Mouse (Mus musculus) megakaryocyte, embryonic 14.5 days (primary cell): ENCODE results near the gene Gata5. TPM values are rescaled to one million over a fixed set of nuclear protein-coding genes. Genes with fewer than 3 reads are reported as not detected.
A peak's percentile ranks its signal among the peaks of the same experiment; 100 is the strongest.

Experiments
- H3K27me3 ChIP-seq: replicated peaks from 2 replicates; pipeline ENCODE3; 2012; ENCODE audit warnings: inconsistent platforms
- H3K36me3 ChIP-seq: replicated peaks from 2 replicates; pipeline ENCODE3; 2012; ENCODE audit warnings: low read length, inconsistent platforms, mixed read lengths
- H3K4me1 ChIP-seq: 2 replicates; pipeline ENCODE4 v1.6.1; 2012; ENCODE audit warnings: inconsistent platforms
- H3K4me3 ChIP-seq: replicated peaks from 2 replicates; pipeline ENCODE3; 2012; ENCODE audit warnings: moderate library complexity, mild to moderate bottlenecking, inconsistent platforms
- H3K9me3 ChIP-seq: 2 replicates; pipeline ENCODE4 v1.6.1; 2012; ENCODE audit warnings: inconsistent platforms
- FLI1 ChIP-seq: IDR thresholded peaks from 2 replicates; pipeline ENCODE4 v1.6.1; 2012; ENCODE audit warnings: low read length, inconsistent platforms, mixed read lengths
- GATA1 ChIP-seq: IDR thresholded peaks from 3 replicates; pipeline ENCODE4 v1.6.1; 2012; ENCODE audit warnings: mixed read lengths, low read length, inconsistent platforms, borderline replicate concordance
- polyA plus RNA-seq: library from polyadenylated mRNA; stranded (reverse); fragments of >175 nt; gene quantifications from 2 replicates; pipeline ENCODE4 v1.2.3, GENCODE M21; 2012; ENCODE audit warnings: low replicate concordance; ENCODE audit not compliant: insufficient read depth

The Gata5 gene
- polyA plus RNA-seq, 1 experiment = not detected

DNA sequence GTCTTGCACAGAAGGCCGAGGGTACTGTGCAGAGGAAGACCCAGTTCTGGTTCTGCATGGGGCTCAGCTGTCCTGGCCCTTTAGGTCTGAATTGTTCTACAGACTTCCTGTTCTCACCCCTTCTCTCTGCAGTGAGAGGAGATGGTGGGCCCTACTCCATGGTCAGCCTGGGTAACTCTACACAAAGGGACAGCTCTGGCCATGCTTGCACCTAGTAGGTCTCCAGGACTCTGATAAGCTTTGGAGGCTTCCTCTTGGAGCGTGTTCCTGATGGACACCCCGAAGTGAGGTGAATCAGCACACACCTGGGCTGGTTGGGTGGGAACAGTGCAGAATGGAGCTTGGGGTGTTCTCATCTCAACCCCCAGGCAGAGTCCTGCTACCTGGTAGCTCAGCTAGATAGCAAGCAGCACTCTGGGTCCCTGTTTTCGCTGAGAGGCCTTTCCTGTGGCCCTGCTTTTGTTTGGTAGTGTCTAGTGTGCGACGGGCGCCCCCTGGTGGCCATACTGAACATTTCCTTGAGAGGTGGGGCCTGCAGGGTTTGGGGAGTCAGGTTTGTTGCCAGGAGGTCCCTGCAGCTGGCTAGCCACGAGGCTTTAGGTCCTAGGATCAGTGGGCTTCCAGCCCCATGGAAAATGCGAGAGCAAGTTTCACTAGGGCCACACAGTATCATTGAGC is 12.5 kb upstream of the Gata5 start:
- TF ChIP-seq GATA1 (no peak), FLI1 (no peak)
- peaks cover 63% of the 10 kb centered on the region for H3K4me1 ChIP-seq
- H3K4me3 ChIP-seq = peak overlapping the region; percentile 42
- H3K27me3 ChIP-seq = peaks cover 17% of the 10 kb centered on the region
- H3K36me3 ChIP-seq = no peaks in the 10 kb centered on the region
- no peaks in the 10 kb centered on the region for H3K9me3 ChIP-seq

DNA sequence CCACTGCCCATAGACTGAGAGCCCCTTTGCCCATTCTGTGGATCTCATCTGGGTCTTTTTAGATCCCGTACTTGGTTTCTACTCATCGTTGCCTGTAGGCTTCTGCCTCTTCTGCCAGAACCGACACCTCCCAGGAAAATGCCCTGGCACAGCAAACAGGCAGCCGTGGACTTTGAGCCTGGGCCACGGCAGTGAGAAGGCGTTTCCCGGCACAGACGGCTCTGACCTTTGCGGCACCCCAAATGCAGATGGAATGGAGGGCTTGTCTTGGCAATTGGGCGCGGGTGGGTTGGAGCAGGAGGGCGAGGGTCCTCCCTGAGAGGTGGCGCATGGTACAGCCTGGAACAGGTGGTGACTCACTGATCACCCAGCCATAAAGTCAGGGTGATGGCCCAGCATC is 8.6 kb upstream of the Gata5 start:
- Histone ChIP-seq H3K27me3 (peaks cover 21% of the 10 kb centered on the region), H3K36me3 (no peaks in the 10 kb centered on the region), H3K9me3 (no peaks in the 10 kb centered on the region), H3K4me1 (peaks cover 92% of the 10 kb centered on the region), H3K4me3 (no peak overlapping the region)
- TF ChIP-seq GATA1 (no peak), FLI1 (no peak)

DNA sequence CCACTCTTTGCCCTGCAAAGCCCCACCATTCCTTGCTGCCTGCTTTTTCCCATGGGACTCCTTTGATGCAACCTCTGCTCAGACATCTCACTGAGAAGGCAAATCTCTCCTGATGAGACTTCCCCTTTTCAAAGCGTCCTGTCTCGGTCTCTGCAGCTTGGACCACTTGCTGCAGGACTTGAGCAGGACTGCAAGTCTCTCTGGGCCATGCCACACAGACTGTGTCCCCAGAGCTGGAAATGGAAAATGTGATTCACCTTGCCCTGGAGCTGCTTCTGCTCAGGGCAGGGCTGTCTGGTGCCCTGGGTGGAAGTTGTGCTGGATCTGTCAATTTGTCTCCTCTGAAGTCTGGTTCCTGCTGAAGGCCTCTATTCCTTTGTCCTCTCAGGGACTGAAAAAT is 7.7 kb upstream of the Gata5 start:
- peaks cover 91% of the 10 kb centered on the region for H3K4me1 ChIP-seq
- H3K36me3 ChIP-seq = no peaks in the 10 kb centered on the region
- TF ChIP-seq GATA1 (no peak), FLI1 (no peak)
- no peaks in the 10 kb centered on the region for H3K9me3 ChIP-seq
- peak overlapping the region; percentile 18 for H3K4me3 ChIP-seq
- peaks cover 30% of the 10 kb centered on the region for H3K27me3 ChIP-seq

DNA sequence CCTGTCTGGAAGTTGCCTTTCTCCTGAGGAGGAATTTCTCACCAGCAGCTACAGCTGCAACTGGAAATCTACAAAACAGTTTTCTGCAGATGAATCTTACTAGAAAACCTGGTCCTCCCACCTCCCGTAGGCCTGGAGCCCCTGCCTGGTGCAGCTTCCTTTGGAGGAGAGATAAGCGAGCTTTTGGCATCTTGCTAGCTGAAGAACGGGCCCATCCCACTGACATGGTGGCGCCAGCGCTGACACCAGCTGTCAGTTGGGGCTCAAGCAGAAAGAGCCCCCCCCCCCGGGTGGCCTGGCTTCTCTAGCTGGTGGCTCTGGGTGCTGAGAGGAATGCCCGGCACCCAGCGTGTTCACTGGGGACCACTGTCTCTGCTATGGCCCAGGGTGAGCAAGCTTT is 6.7 kb upstream of the Gata5 start:
- Histone ChIP-seq H3K9me3 (no peaks in the 10 kb centered on the region), H3K27me3 (peaks cover 39% of the 10 kb centered on the region), H3K36me3 (no peaks in the 10 kb centered on the region), H3K4me3 (no peak overlapping the region), H3K4me1 (peaks cover 91% of the 10 kb centered on the region)
- TF ChIP-seq FLI1 (no peak), GATA1 (no peak)

DNA sequence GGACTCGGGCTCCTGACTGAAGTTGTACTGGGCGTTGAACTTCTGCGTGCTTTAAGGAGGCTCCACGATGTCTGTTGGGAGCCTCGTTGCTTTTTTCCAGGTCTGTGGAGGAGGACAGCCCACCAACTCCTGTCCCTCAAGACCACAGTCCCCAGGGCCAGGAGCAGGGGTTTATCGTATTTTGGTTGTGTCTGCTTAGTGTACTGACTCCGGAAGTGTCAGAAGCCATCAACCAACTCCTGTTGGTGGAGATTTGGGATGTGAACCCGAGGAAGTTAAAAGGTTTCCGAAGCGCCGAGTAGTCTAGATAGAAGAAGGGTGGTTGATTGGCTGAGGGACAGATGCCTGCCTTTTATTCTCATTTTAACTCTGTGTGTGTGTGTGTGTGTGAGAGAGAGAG is 5.4 kb upstream of the Gata5 start:
- TF ChIP-seq FLI1 (no peak), GATA1 (no peak)
- peaks cover 91% of the 10 kb centered on the region for H3K4me1 ChIP-seq
- no peaks in the 10 kb centered on the region for H3K9me3 ChIP-seq
- H3K27me3 ChIP-seq = peaks cover 53% of the 10 kb centered on the region
- H3K36me3 ChIP-seq = no peaks in the 10 kb centered on the region
- H3K4me3 ChIP-seq = peak overlapping the region; percentile 18

DNA sequence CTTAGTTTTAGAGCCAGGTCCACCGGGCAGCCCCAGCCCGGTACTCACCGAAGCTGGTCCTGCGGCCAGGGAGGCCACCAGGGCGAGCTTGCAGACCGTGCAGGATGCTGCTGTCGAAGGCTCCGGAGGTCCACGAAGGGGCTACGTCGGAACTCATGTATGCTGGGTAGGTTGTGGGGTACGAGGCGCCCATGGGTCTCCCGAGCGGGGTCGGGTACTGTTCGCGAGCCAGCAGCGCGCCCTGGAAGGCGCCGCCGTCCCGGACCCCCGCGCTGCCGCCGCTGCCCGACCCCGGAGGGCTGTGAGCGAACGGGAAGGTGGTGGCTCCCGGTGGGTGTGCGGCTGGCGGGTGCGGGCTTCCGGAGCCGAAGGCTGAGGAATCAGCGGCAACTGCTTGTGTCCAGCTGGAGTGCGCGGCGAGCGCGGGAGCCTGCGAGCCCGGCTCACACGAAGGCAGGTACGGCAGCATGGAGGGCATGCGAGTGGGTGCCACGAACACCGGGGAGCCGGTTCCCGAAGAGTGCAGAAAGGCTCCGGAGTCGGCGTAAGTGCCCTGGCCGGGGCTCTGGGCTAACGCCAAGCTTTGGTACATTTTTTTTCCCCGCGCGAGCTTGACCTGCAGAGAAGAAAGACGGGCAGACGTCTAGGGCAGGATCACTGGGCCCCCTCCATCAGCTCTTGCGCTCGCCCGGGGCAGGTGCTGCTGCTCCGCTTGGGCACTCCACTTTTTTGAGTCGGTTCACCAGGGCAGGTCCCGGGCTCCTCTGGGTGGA is 535 bp downstream of the Gata5 start:
- peaks cover 92% of the 10 kb centered on the region for H3K27me3 ChIP-seq
- no peaks in the 10 kb centered on the region for H3K9me3 ChIP-seq
- peak overlapping the region; percentile 88 for H3K4me3 ChIP-seq
- no peak for TF ChIP-seq GATA1
- TF ChIP-seq FLI1 = no peak
- no peaks in the 10 kb centered on the region for H3K36me3 ChIP-seq
- H3K4me1 ChIP-seq = peaks cover 75% of the 10 kb centered on the region

DNA sequence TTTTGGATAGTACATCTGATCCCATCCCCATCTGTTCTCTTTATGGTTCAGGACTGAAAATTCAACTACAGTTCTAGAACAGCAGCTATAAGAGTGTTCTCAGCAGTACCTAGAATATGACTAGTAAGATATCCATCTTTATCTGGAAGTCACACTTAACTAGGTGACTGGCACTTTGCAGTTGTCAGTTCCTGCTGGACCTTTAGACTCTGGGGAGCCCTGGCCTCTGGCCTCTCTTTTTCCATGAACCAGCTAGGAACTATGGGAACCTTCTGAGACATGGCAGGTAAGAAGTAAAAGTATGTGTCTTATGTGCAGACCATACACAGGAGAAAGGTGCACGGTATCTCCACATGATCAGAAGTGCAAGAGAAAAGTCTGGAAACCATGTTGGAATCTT is 5.0 kb downstream of the Gata5 start:
- peaks cover 79% of the 10 kb centered on the region for H3K4me1 ChIP-seq
- H3K36me3 ChIP-seq = no peaks in the 10 kb centered on the region
- TF ChIP-seq FLI1 (no peak), GATA1 (no peak)
- peaks cover 47% of the 10 kb centered on the region for H3K27me3 ChIP-seq
- H3K9me3 ChIP-seq = no peaks in the 10 kb centered on the region
- H3K4me3 ChIP-seq = no peak overlapping the region

DNA sequence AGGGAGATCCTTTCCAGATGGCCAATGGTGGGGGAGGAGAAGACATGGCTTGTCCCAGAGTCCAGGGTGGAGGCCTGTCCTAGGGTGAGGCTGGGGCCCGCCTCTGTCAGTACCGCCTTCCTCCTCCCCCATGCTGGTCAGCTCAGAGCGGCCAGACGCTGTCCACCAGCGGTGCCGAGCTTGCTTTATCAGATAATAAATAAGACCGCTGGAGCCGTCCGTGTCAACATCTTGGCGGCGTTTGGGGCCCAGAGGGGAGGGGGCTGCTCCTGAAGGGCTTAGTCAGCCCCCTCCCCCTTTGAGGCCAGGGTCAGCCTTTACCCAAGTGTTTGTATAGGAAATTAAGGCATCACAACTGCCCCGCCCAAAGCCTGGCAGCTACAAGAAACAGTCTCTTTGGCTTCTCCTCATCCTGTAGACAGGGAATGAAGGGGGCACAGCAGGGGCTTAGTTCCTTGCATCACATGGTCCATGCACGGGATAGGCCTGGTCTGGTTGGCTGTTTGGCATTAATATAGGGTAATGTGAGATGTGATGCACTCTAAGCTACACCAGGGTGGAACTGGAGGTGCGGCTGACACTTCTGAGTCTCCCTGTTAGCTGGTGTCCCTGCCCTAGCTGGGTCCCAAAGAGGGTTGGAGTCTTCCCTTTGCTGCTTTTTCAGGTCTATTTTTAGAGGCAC is 11.7 kb downstream of the Gata5 start:
- TF ChIP-seq GATA1 = no peak
- no peak for TF ChIP-seq FLI1
- Histone ChIP-seq H3K9me3 (no peaks in the 10 kb centered on the region), H3K27me3 (peaks cover 13% of the 10 kb centered on the region), H3K4me3 (no peak overlapping the region), H3K36me3 (no peaks in the 10 kb centered on the region), H3K4me1 (peaks cover 76% of the 10 kb centered on the region)

DNA sequence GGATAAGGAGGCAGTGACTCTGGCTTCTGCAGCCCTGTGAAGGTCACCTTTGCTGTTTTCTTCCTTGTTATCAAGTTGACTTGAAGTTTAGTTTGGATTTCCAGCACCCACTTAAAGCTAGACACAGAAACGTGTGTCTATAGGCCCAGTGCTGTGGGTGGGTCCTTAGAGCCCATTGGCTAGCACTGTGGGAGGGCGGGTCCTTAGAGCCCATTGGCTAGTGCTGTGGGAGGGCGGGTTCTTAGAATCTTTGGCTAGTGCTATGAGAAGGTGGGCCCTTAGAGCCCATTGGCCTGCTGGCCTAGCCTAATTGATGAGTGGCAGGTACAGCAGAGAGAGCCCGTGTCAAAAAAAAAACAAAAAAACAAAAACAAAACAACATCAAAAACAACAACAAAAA is 14.3 kb downstream of the Gata5 start:
- Histone ChIP-seq H3K36me3 (no peaks in the 10 kb centered on the region), H3K4me3 (no peak overlapping the region), H3K27me3 (peaks cover 27% of the 10 kb centered on the region), H3K4me1 (peaks cover 71% of the 10 kb centered on the region), H3K9me3 (no peaks in the 10 kb centered on the region)
- TF ChIP-seq GATA1 (no peak), FLI1 (no peak)

DNA sequence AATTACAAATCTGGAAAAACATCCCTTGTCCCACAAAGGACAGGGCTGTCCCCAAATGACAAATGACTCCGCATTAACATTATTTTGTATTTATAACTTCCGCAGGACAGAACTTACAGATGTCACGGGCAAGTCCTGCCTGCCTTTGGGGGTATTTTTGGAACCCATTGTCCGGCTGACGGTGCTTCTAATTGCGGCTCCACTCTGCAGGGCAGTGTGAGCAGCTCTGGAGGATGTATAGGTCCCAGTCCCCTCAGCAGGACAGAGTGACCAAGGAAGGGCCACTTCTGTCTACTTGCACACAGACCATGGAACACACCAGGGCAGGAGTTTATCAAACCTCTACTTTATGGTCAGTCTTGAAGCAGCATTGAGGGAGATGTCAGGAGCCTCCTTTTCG is 16.9 kb downstream of the Gata5 start:
- TF ChIP-seq FLI1 (no peak), GATA1 (no peak)
- Histone ChIP-seq H3K4me1 (peaks cover 60% of the 10 kb centered on the region), H3K9me3 (no peaks in the 10 kb centered on the region), H3K27me3 (peaks cover 45% of the 10 kb centered on the region), H3K36me3 (no peaks in the 10 kb centered on the region), H3K4me3 (no peak overlapping the region)
